Mouse (Mus musculus): ENCODE results near the gene Tymp.
A peak's percentile ranks its signal among the peaks of the same experiment; 100 is the strongest.

Tymp gene

GRCm38 (mm10) chr15:89373762-89374248, 3.0 kb downstream of the Tymp start, which contains the start of gene Sco2:
Sco2 (minus strand) TSS chr15:89373846.
- DNase-seq (ENCODE audit: low spot score in 2 of 2): peak; percentile 85 to 88

- DNase-seq (ENCODE audit: low spot score in 2 of 2): peak; percentile 81 to 85
These were observed 3.6 kb downstream of the Tymp start for GRCm38 (mm10) chr15:89373027-89373761.

GRCm38 (mm10) chr15:89372536-89372935, 4.3 kb downstream of the Tymp start:
- DNase-seq (ENCODE audit: low spot score in 2 of 2): no peak

- DNase-seq (ENCODE audit: low spot score in 2 of 2): no peak
These were observed 4.8 kb downstream of the Tymp start for GRCm38 (mm10) chr15:89372068-89372467.

- no peak for DNase-seq (ENCODE audit: low spot score in 2 of 2)
These were observed 11.7 kb downstream of the Tymp start for GRCm38 (mm10) chr15:89365141-89365551.

- DNase-seq (ENCODE audit: low spot score in 2 of 2): no peak
These were observed 13.8 kb downstream of the Tymp start for GRCm38 (mm10) chr15:89363051-89363450.

GRCm38 (mm10) chr15:89358784-89359183, 18.1 kb downstream of the Tymp start:
- no peak for DNase-seq (ENCODE audit: low spot score in 2 of 2)

GRCm38 (mm10) chr15:89356372-89356771, 20.5 kb downstream of the Tymp start:
- DNase-seq (ENCODE audit: low spot score in 2 of 2): peak; percentile 55 to 72

- peak; percentile 94 to 96 for DNase-seq (ENCODE audit: low spot score in 2 of 2)
These were observed 21.3 kb downstream of the Tymp start, which contains the start of the genes Lmf2 and Ncaph2 for GRCm38 (mm10) chr15:89355241-89356187. Lmf2 (minus strand) TSS chr15:89355659. Ncaph2 (plus strand) TSS chr15:89355719.

- DNase-seq (ENCODE audit: low spot score in 2 of 2): no peak
These were observed 22.4 kb downstream of the Tymp start for GRCm38 (mm10) chr15:89354455-89354854.

- DNase-seq (ENCODE audit: low spot score in 2 of 2): no peak
These were observed 23.0 kb downstream of the Tymp start for GRCm38 (mm10) chr15:89353837-89354236.

GRCm38 (mm10) chr15:89352795-89353194, 24.0 kb downstream of the Tymp start:
- no peak for DNase-seq (ENCODE audit: low spot score in 2 of 2)

GRCm38 (mm10) chr15:89352054-89352453, 24.8 kb downstream of the Tymp start:
- no peak for DNase-seq (ENCODE audit: low spot score in 2 of 2)

- DNase-seq (ENCODE audit: low spot score in 2 of 2): no peak
These were observed 25.5 kb downstream of the Tymp start for GRCm38 (mm10) chr15:89351302-89351701.

GRCm38 (mm10) chr15:89350447-89350846, 26.4 kb downstream of the Tymp start:
- no peak for DNase-seq (ENCODE audit: low spot score in 2 of 2)

- DNase-seq (ENCODE audit: low spot score in 2 of 2): no peak
These were observed 33.5 kb downstream of the Tymp start for GRCm38 (mm10) chr15:89343325-89343724.

GRCm38 (mm10) chr15:89341678-89342077, 35.2 kb downstream of the Tymp start:
- DNase-seq (ENCODE audit: low spot score in 2 of 2): no peak

GRCm38 (mm10) chr15:89340136-89340535, 36.7 kb downstream of the Tymp start:
- no peak for DNase-seq (ENCODE audit: low spot score in 2 of 2)

- DNase-seq (ENCODE audit: low spot score in 2 of 2): peak; percentile 37 to 59
These were observed 37.1 kb downstream of the Tymp start for GRCm38 (mm10) chr15:89339696-89340095.

- DNase-seq (ENCODE audit: low spot score in 2 of 2): no peak
These were observed 40.4 kb downstream of the Tymp start for GRCm38 (mm10) chr15:89336422-89336821.

GRCm38 (mm10) chr15:89334774-89335537, 41.9 kb downstream of the Tymp start:
- DNase-seq (ENCODE audit: low spot score in 2 of 2): no peak
